Mouse (Mus musculus) midbrain, embryonic 13.5 days (tissue): Measurements from ENCODE around the gene Mroh2a. TPM values are rescaled to one million over a fixed set of nuclear protein-coding genes. Genes with fewer than 3 reads are reported as not detected.

ENCODE experiments used
- ATAC-seq: fragments of 200-750 bp; cut with Nextera tagmentation; 2 replicates; pipeline ENCODE4 v1.8.0; 2017; ENCODE audit warnings: mild to moderate bottlenecking, moderate TSS enrichment, moderate library complexity
- H3K27ac ChIP-seq: fragments of 300-500 bp; sonication (generic); 2 replicates; pipeline ENCODE4 v1.5.1; 2015; ENCODE audit warnings: inconsistent platforms, mild to moderate bottlenecking, moderate library complexity
- H3K27me3 ChIP-seq: fragments of 300-500 bp; sonication (generic); 2 replicates; pipeline ENCODE4 v1.6.1; 2015; ENCODE audit warnings: mild to moderate bottlenecking, inconsistent platforms
- H3K36me3 ChIP-seq: fragments of 300-500 bp; sonication (generic); 2 replicates; pipeline ENCODE4 v1.6.1; 2015; ENCODE audit warnings: mild to moderate bottlenecking, inconsistent platforms
- H3K4me1 ChIP-seq: fragments of 300-500 bp; sonication (generic); replicated peaks from 2 replicates; pipeline ENCODE4 v1.6.1; 2015; ENCODE audit warnings: inconsistent platforms
- H3K4me2 ChIP-seq: fragments of 300-500 bp; sonication (generic); replicated peaks from 2 replicates; pipeline ENCODE4 v1.6.1; 2015; ENCODE audit warnings: moderate library complexity, mild to moderate bottlenecking, inconsistent platforms
- H3K4me3 ChIP-seq: fragments of 300-500 bp; sonication (generic); replicated peaks from 2 replicates; pipeline ENCODE4 v1.5.1; 2015; ENCODE audit warnings: mild to moderate bottlenecking, inconsistent platforms
- H3K9ac ChIP-seq: fragments of 300-500 bp; sonication (generic); replicated peaks from 2 replicates; pipeline ENCODE4 v1.6.1; 2015; ENCODE audit warnings: mild to moderate bottlenecking, inconsistent platforms
- H3K9me3 ChIP-seq: fragments of 300-500 bp; sonication (generic); 2 replicates; pipeline ENCODE4 v1.6.1; 2016; ENCODE audit warnings: mild to moderate bottlenecking, inconsistent platforms
- WGBS: fragments of 180-500 bp; shearing (Covaris S2); methylation state at CpG from one replicate; pipeline ENCODE4 v1.1.7; 2015; 5-methylcytosine and 5-hydroxymethylcytosine counted together
- polyA plus RNA-seq: library from polyadenylated mRNA; unstranded; fragments of >200 nt; fragmentation: Nextera tagmentation; extraction: Ambion mirVana; gene quantifications from 2 replicates; pipeline ENCODE4 v1.2.1, GENCODE M21; 2015

Mroh2a gene
- polyA plus RNA-seq, 1 experiment from 2014 or later, result 1.0 TPM

DNA sequence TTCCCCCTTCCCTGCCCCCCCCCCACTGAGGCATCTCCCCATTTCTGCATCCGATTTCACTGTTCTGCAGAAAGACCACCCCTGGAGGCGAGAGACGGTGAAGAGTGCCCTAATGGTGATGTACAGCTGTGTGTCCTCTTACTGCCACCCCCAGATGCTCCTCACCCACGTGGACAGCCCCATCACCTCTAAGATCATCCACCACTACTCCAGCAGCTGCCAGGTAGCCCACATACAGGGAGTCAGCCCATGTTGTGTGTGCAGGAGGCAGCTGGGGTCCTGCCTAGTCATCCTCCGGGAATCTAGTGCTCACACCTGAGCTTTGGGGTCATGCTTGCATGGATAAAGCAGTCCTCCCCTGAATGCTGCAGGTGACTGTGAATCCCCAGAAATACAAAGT is 17.1 kb downstream of the Mroh2a start:
- no peak overlapping the region for H3K4me2 ChIP-seq
- H3K9me3 ChIP-seq, result peaks cover 96% of the 10 kb centered on the region
- no peaks in the 10 kb centered on the region for H3K4me1 ChIP-seq
- ATAC-seq, result no peak
- 68% methylated on average over 5 of the region's 5 CpGs for WGBS
- H3K36me3 ChIP-seq, result no peaks in the 10 kb centered on the region
- no peaks in the 10 kb centered on the region for H3K27me3 ChIP-seq
- H3K4me3 ChIP-seq, result no peak overlapping the region
- no peak overlapping the region for H3K9ac ChIP-seq
- H3K27ac ChIP-seq, result no peak overlapping the region

DNA sequence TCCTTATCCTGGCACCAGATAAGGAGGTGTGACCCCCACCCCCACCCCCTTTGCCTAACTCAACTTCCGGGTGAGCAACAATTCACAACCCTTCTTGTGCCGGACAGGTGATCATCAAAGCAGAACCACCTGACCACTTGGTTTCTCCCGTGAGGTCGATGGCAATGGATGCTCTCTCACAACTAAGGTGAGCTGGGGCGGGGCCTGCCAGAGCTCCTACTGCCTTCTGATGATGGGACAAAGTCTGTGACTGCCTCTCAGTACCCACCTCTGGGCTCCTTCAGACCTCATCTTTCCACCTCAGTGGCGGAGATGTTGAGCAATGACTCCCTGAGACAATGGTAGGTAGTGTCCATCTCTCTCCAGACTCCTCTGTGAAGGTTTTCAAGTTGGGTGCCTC is 19.1 kb downstream of the Mroh2a start:
- Histone ChIP-seq H3K9ac (no peak overlapping the region), H3K27me3 (no peaks in the 10 kb centered on the region), H3K9me3 (peaks cover 96% of the 10 kb centered on the region), H3K36me3 (no peaks in the 10 kb centered on the region), H3K4me3 (no peak overlapping the region), H3K27ac (no peak overlapping the region), H3K4me1 (no peaks in the 10 kb centered on the region), H3K4me2 (no peak overlapping the region)
- no peak for ATAC-seq
- 79% methylated on average over 6 of the region's 6 CpGs for WGBS

DNA sequence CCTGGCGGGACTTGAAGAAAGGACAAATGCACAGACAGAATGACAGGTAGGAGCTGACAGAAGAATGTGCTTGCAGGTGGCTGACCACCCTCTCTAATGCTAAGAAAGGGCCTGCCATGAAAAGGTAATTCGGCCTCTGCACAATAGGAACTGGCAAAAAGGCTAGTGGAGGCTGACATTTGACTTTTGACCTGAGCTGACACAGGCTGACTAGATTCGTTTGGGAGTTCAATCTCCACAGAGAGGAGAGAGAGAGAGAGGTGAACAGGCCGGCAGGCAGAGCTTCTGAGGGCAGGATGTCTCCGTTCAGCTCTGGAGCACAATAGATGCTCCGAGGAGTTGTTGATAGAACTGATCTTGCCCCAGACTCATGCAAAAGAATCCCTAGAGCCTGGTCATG is 19.6 kb downstream of the Mroh2a start:
- H3K9me3 ChIP-seq, result peaks cover 96% of the 10 kb centered on the region
- no peak overlapping the region for H3K4me3 ChIP-seq
- ATAC-seq, result no peak
- no peaks in the 10 kb centered on the region for H3K36me3 ChIP-seq
- 43% methylated on average over 6 of the region's 6 CpGs for WGBS
- H3K9ac ChIP-seq, result no peak overlapping the region
- no peak overlapping the region for H3K27ac ChIP-seq
- no peaks in the 10 kb centered on the region for H3K27me3 ChIP-seq
- H3K4me1 ChIP-seq, result no peaks in the 10 kb centered on the region
- no peak overlapping the region for H3K4me2 ChIP-seq

DNA sequence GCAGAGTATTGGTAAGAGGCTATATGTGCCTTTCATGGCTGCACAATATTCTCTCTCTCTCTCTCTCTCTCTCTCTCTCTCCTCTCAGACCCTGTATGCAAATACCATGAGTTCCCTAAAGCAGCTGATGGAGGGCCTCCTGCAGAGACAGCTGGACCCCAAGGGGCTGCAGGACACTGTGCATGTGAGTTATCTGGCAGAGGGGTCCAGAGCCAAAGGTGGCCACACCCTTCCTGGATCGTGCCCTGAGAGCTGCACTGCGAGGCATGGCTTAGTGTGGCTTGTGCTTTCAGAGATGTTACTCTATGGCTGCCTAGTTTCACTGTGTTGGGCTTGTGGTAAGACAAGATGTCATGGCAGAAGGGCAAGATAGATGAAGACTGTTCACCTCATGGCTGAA is 20.9 kb downstream of the Mroh2a start:
- Histone ChIP-seq H3K4me3 (no peak overlapping the region), H3K9me3 (peaks cover 95% of the 10 kb centered on the region), H3K36me3 (no peaks in the 10 kb centered on the region), H3K4me1 (no peaks in the 10 kb centered on the region), H3K9ac (no peak overlapping the region), H3K27me3 (no peaks in the 10 kb centered on the region), H3K27ac (no peak overlapping the region), H3K4me2 (no peak overlapping the region)
- ATAC-seq, result no peak
- WGBS, result 48% methylated on average over 2 of the region's 2 CpGs

DNA sequence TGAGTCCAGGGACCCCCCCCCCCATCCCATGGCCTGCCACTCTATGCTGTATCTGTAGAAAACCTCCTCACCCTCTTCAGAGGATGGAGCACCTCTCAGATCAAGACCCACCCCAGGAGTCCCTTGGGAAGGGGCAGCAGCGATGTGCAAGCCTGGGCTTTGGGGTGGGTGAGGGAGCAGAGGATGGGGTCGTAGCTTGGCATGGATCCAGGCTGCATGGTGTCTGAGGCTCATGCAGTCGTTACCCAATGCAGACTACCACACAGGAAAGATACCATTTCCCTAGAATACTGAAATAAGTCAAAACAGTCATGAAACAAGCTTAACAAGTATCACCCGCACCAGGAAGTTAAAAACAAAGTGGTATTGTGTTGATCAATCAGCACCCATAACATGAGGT is 21.9 kb downstream of the Mroh2a start:
- no peak overlapping the region for H3K27ac ChIP-seq
- H3K4me2 ChIP-seq, result no peak overlapping the region
- peaks cover 96% of the 10 kb centered on the region for H3K9me3 ChIP-seq
- H3K4me3 ChIP-seq, result no peak overlapping the region
- no peaks in the 10 kb centered on the region for H3K27me3 ChIP-seq
- H3K9ac ChIP-seq, result no peak overlapping the region
- WGBS, result 71% methylated on average over 4 of the region's 4 CpGs
- ATAC-seq, result no peak
- H3K36me3 ChIP-seq, result no peaks in the 10 kb centered on the region
- H3K4me1 ChIP-seq, result no peaks in the 10 kb centered on the region

DNA sequence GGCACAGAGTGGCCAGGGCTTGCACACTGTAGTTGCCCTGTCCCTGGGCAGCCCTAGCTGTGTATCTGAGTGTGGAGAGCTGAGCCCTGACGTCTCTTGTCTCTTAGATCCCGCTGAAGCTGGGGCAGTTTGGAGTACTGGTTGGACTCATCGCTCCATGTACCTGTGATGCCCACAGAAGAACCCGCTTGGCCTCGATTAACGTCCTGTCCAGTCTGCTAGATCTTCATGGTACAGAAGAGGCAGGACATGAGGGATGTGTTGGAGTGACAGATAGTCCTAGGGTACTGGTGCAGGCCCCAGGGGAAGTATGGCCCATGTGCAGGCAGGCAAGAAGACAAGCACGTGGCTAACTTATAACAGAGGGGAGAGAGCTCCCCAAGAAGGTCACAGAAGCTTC is 22.8 kb downstream of the Mroh2a start:
- Histone ChIP-seq H3K9me3 (peaks cover 96% of the 10 kb centered on the region), H3K9ac (no peak overlapping the region), H3K4me3 (no peak overlapping the region), H3K36me3 (no peaks in the 10 kb centered on the region), H3K27me3 (no peaks in the 10 kb centered on the region), H3K4me1 (no peaks in the 10 kb centered on the region), H3K4me2 (no peak overlapping the region), H3K27ac (no peak overlapping the region)
- 76% methylated on average over 7 of the region's 7 CpGs for WGBS
- ATAC-seq, result no peak

DNA sequence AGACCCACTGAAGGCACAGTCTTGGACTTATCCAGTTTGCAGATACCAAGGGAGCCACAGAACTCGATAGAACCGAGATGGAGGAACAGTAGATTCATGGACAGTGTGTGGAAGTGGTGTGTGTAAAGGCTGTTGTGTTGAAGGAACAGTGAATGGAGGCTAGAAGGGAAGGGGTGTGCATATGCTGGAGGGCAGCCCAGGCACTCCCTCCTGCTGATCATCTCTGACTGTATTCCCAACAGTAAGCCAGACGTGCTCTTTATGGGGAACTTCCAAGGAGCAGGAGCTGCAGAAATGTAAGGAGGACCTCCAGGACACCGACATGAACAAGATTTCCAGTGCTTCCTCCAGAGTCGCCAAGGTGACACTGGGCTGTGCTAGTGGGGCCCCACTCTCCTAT is 23.2 kb downstream of the Mroh2a start:
- Histone ChIP-seq H3K4me3 (no peak overlapping the region), H3K27ac (no peak overlapping the region), H3K27me3 (no peaks in the 10 kb centered on the region), H3K4me2 (no peak overlapping the region), H3K9me3 (peaks cover 96% of the 10 kb centered on the region), H3K4me1 (no peaks in the 10 kb centered on the region), H3K36me3 (no peaks in the 10 kb centered on the region), H3K9ac (no peak overlapping the region)
- no peak for ATAC-seq
- WGBS, result 82% methylated on average over 5 of the region's 5 CpGs

DNA sequence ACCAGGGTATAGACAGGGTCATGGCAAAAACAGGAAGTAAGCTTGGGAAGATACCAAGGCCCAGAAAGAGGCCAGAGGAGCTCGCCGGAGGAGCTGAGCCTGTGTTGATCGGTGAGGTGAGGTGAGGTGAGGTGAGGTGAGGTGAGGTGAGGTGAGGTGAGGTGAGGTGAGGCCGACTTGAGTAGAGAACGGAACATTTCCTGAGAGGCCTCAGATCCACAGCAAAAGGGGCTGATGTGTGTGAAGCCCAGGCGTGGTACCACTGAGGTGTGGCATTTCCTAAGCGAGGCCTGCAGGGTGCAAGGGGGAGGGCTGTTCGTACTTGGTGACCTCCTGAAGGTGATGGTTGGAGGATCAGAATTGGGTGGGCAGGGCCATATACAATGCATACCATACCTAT is 26.3 kb downstream of the Mroh2a start:
- Histone ChIP-seq H3K9ac (no peak overlapping the region), H3K9me3 (peaks cover 97% of the 10 kb centered on the region), H3K4me2 (no peak overlapping the region), H3K36me3 (no peaks in the 10 kb centered on the region), H3K4me3 (no peak overlapping the region), H3K4me1 (no peaks in the 10 kb centered on the region), H3K27me3 (no peaks in the 10 kb centered on the region), H3K27ac (no peak overlapping the region)
- WGBS, result 75% methylated on average over 8 of the region's 8 CpGs
- no peak for ATAC-seq

DNA sequence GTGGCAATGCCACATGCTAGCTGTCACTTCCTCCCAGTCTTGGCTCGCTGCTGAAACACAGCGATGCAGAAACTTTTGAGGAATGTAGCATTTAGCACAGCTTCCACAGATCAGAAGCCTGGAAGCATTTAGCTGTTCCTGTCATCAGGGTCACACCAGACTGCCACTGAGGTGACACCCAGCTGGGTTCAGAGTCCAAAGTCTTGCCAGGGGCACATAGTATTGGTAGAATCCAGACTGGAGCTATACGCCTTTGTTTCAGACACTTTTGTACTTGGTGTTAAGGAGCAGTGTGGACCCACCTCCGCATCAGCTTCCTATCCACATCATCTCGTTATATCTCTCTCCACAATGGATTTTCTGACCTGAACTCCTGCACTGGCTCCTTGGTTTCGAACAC is 26.8 kb downstream of the Mroh2a start:
- H3K4me3 ChIP-seq, result no peak overlapping the region
- H3K9ac ChIP-seq, result no peak overlapping the region
- no peaks in the 10 kb centered on the region for H3K36me3 ChIP-seq
- peaks cover 96% of the 10 kb centered on the region for H3K9me3 ChIP-seq
- no peak overlapping the region for H3K27ac ChIP-seq
- no peak overlapping the region for H3K4me2 ChIP-seq
- H3K27me3 ChIP-seq, result no peaks in the 10 kb centered on the region
- WGBS, result 73% methylated on average over 6 of the region's 6 CpGs
- no peaks in the 10 kb centered on the region for H3K4me1 ChIP-seq
- ATAC-seq, result no peak

DNA sequence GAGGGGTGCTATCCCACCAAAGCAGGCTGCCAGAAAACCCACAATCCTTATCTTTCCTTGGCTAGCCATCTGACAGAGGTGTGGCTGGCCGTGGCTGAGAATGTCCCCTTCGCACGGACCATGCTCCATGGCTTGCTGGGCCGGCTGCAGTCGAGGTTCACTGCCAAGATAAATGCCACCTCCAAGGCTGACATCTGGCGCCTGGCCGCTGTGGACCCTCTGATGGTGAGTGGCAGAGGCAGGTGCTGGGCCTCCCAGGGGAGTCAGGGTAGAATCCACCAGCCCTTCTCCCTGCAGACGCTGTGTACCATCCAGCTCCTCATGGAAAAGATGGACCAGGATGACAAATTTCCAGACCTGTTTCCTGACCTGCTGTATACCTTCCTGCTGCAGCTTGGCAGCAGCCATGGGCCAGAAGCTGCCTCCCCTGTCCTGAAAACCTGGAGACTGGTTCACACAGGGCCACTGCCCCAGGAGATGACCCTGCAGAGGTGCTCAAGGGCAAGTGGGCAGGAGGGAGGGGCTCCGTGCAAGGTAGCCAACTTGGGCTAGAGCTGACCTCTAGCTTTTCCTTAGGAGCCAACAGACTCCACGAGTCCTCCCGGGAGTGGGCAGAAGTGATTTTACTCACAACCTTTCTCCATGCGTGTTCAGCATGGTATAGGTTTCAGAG is 28.1 kb downstream of the Mroh2a start:
- Histone ChIP-seq H3K27ac (no peak overlapping the region), H3K9ac (no peak overlapping the region), H3K4me2 (no peak overlapping the region), H3K27me3 (no peaks in the 10 kb centered on the region), H3K4me1 (no peaks in the 10 kb centered on the region), H3K4me3 (no peak overlapping the region), H3K36me3 (peaks cover 9% of the 10 kb centered on the region), H3K9me3 (peaks cover 87% of the 10 kb centered on the region)
- 88% methylated on average over 12 of the region's 12 CpGs for WGBS
- 0 out of 2 replicates have a peak, but pooled peaks have one; percentile 1 for ATAC-seq

DNA sequence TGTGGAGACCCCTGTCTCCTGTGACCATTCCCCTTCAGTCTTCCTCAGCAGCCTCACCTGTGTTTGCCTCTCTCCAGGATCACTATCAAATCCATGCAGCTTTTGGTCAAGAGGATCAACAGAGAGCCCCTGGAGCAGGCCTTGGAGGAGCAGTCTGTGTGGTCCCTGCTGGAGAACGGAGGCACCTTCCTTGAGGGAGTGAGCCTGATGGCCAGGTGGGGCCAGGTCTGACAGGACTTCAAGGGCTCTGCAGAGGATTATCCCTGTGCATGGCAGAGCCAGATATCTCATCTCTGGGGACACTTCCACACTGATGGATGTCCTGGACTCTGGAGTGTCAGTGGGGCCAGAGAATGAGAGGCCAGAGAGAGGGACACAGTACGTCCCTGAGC is 28.7 kb downstream of the Mroh2a start:
- Histone ChIP-seq H3K27ac (no peak overlapping the region), H3K9me3 (peaks cover 82% of the 10 kb centered on the region), H3K4me1 (no peaks in the 10 kb centered on the region), H3K36me3 (peaks cover 15% of the 10 kb centered on the region), H3K4me2 (no peak overlapping the region), H3K4me3 (no peak overlapping the region), H3K9ac (no peak overlapping the region), H3K27me3 (no peaks in the 10 kb centered on the region)
- 52% methylated on average over 2 of the region's 2 CpGs for WGBS
- ATAC-seq, result 0 out of 2 replicates have a peak, but pooled peaks have one; percentile 0

DNA sequence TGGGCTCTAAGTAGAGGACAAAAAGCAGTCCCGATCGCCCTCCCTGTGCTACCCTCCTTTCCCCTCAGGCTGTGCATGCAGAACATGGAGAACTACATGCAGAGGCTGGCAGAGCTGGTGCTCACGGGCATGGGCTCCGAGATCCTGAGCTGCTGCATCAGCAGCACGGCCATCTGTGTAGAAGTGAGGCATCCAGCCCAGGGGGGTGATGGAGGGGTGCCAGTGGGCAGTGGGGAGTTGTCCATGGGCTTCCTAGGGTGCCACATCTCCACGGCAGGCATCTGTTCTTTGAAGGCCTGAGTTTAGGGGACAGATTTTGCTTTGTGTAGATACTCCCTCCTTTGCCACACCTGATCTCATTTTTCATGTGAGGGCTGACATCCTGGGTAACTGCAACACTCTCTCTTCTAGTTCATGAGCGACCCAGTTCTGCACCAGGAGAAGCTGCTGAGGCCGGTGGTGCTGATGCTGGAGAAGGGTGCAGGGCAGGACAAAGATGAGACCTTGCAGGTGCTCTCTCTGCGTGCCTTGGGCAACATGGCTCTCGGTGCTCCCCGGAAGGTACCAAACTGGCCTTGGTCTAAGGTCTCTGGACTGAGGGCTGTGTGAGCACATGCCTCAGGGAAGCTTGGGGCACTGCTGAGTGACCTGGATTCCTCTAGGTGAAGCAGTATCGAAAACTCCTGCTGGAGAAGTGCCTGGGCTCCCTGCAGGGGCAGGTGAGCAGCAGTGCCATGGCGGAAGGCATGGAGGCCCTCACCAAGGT is 29.4 kb downstream of the Mroh2a start:
- no peaks in the 10 kb centered on the region for H3K27me3 ChIP-seq
- 0 out of 2 replicates have a peak, but pooled peaks have one; percentile 0 for ATAC-seq
- H3K4me3 ChIP-seq, result no peak overlapping the region
- no peak overlapping the region for H3K9ac ChIP-seq
- H3K36me3 ChIP-seq, result peaks cover 22% of the 10 kb centered on the region
- H3K27ac ChIP-seq, result no peak overlapping the region
- WGBS, result 82% methylated on average over 13 of the region's 13 CpGs
- peaks cover 75% of the 10 kb centered on the region for H3K9me3 ChIP-seq
- no peaks in the 10 kb centered on the region for H3K4me1 ChIP-seq
- H3K4me2 ChIP-seq, result no peak overlapping the region
